Mouse (Mus musculus) gastrocnemius, postnatal 25 days (tissue): ENCODE results near the gene Syk. TPM values are rescaled to one million over a fixed set of nuclear protein-coding genes. Genes with fewer than 3 reads are reported as not detected.

ENCODE experiments used
- DNase-seq: peaks from one replicate; pipeline ENCODE4 v3.0.0; 2022
- long read RNA-seq, 2 experiments: library from polyadenylated mRNA; stranded (forward); transcript quantifications; one replicate each; pipeline ENCODE4 v2.0.0; 2021
- total RNA-seq, 2 experiments: library from RNA; stranded (reverse); gene quantifications; 1 replicate in 1 of 2; 2 replicates in 1 of 2; pipeline ENCODE4 v1.2.3; 2021

The Syk gene
- total RNA-seq = 1 to 10 TPM; 2.8 to 3.0 TPM
- long read RNA-seq, experiment 1, partial matches to known transcripts = 0 of 4 reads
- long read RNA-seq, experiment 1, other reads (novel, unspliced or antisense) = 4 of 4 reads
- long read RNA-seq, experiment 2, partial matches to known transcripts = 0 of 2 reads
- long read RNA-seq, experiment 2, other reads (novel, unspliced or antisense) = 2 of 2 reads

GRCm38 (mm10) chr13:52582878-52583661 lies at the start of gene Syk:
TSS of gene Syk (plus strand) at chr13:52583173.
- peak; percentile 55 for DNase-seq

GRCm38 (mm10) chr13:52533644-52534043 lies 49.3 kb upstream of the Syk start:
- DNase-seq = no peak

- no peak for DNase-seq
Measured at GRCm38 (mm10) chr13:52535542-52535941, 47.4 kb upstream of the Syk start.

- DNase-seq = no peak
Measured at GRCm38 (mm10) chr13:52537754-52538587, 45.0 kb upstream of the Syk start.

DNA sequence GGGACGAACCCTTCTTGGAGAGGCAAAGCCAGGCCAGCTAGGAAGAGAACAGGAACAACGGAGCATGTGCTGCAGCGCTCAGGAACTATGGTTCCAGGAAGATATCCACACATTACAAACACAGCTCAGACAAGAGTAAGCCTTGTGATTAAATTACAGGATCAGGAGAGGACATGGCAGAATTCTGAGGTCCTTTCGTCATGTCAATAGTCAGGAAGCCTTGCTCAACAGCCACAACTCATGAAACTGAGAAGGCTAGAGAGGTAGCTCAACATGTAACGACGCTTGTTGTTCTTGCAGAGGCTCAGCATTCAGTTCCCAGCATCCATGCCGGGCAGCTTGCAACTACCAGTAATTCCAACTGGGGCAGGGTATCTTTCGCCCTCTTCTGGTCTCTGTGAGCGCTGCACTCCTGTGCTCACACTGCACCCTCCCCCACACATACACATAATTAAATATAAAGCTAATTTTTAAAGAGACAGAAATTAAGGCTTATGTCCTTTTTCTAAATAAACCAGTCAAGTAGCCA lies 44.3 kb upstream of the Syk start:
- no peak for DNase-seq

DNA sequence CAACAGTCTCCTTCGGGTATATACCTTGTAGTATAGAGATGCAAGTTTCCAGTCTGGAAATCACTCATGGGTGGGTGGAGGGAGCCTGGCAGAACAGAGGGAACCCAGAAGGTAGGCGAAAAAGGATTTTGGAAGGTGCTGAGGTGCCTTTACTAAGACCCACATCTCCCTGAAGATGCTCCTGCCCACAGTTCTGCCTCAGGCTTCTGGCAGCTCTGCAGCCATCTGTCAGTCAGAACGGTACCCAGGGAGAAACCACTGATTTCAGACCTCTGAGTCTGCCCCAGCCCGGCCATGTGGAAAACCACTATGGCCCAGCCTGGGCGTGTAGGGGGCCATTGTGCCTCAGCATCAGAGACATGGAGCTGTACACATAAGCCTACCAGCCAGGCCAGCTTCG lies 43.5 kb upstream of the Syk start:
- no peak for DNase-seq

GRCm38 (mm10) chr13:52541385-52542035 lies 41.5 kb upstream of the Syk start:
- DNase-seq = no peak

GRCm38 (mm10) chr13:52542036-52542526 lies 40.9 kb upstream of the Syk start:
- no peak for DNase-seq

DNA sequence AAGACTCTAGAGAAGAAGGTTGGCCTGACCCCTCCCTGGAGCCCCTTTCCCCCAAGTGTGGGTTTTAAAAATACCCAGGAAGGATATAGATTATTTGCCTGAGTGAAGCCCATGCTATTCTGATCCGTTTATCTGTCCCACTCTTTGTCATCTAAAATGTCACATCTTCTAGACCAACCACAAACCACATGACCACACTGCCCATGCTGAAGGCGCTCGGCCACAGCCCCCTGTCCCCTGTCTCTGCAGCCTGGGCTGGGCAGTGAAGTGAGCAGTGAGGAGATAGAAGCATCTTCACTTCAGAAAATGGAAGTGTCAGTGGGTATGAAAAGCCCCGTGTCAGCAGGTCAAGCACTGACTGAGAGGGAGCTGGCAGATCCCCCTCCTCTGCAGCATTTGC lies 40.3 kb upstream of the Syk start:
- no peak for DNase-seq

DNA sequence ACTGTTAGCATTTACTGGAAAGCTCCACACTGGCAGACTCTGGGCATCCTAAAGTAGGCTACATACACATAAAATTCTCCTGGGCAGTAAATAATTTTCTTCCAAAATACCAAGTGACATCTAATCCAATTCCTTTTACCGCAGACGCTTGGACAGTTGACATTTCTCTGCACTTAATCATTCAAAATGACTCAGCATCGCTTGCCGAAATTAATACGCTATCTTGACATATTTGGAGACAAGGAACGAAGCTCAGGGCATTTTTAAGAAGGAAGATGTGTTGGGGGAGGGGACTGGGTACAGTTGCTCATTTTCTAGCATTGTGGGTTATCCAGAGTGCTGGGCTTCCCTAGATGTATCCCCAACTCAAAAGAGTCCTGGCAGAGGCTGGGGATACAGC lies 36.7 kb upstream of the Syk start:
- no peak for DNase-seq

DNA sequence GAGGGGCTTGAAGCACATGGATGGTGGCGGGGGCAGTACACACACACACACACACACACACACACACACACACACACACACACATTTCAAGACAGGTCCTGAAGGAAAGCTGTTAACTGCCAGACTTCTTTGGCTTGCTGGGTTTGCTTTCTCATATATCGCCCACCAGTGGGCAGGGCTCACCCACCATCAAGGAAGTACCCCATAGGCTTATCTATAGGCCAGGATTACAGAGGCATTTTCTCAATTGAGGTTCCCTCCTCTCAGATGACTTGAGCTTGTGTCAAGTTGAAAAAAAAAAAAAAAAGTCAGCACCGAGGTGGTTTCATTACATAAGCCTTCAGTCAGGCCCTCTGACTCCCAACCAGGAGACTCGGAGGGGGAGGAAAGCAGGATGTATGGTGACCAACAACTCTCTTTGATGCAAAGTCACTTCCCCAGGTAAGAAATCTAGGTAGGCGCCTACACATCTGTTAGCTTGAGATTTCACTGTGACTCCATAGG lies 32.2 kb upstream of the Syk start:
- DNase-seq = no peak

DNA sequence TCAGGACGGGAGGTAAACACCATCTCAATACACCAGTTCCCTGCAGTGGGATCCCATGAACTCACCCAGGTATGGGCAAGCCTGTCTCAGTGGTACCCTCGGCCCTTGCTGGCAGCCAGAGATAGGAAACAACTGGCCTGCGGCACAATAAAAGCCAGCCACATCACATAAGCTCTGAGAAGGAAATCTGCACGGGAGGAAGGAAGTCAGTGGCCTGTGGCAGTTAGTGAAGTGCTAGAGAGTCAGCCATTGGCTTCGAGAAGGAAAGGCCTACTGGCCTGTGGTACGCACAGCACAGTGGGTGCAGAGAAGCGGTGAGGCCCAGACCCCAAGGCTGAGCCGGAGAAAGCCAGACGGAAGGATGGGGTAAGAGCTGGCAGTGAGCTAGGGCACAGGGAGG lies 31.7 kb upstream of the Syk start:
- no peak for DNase-seq

DNA sequence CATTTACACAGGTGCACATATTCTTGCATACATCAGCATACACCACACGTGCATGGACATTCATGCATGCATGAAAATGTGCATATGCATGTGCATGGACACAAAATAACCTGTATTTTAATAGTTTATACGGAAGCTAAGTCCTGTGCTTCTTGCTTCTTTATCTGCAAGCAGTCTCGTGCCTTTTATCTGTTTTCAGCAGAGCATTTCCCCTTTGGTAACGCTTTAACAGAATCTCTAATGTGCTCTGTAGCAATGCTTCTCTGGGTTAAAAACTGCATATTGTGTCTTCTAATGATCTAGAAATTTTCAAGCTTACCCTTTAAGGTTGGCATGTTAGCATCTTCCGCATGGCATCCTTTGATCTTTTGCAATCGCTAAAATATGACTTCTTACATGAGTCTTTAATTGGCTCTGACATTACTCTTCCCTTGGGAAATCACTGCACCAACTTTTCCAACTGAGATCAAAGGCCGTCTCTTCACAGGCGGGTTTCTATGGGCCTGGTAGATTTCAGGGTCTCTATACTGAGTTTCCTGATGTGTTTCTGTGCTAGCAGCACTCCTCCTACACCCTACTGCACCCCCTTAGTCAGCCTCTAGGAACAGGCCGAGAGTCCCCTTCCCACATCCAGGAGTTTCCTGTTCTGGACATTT lies 30.0 kb upstream of the Syk start:
- no peak for DNase-seq

DNA sequence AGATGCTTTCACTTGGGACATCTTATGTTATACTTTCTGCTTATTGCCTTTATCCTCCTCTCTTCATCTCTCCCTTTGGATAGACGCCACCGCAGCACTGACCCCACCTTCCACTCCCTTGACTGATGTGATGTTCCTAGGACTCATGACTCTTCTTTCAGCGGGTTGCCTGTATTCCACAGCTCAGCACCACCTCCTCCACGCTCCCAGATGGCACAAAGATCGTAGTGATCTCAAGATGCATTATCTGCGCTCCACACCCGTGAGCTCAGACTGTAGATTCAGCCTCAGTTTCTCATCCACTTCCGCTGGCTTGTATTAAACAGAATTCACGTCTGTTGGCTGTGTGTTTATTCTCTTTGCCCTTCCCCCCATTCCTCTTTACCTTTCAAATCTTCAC lies 28.3 kb upstream of the Syk start:
- no peak for DNase-seq

- no peak for DNase-seq
Measured at GRCm38 (mm10) chr13:52557421-52557820, 25.6 kb upstream of the Syk start.

GRCm38 (mm10) chr13:52561367-52562165 lies 21.4 kb upstream of the Syk start:
- no peak for DNase-seq

GRCm38 (mm10) chr13:52562166-52562571 lies 20.8 kb upstream of the Syk start:
- DNase-seq = no peak

GRCm38 (mm10) chr13:52565103-52565739 lies 17.8 kb upstream of the Syk start:
- no peak for DNase-seq

DNA sequence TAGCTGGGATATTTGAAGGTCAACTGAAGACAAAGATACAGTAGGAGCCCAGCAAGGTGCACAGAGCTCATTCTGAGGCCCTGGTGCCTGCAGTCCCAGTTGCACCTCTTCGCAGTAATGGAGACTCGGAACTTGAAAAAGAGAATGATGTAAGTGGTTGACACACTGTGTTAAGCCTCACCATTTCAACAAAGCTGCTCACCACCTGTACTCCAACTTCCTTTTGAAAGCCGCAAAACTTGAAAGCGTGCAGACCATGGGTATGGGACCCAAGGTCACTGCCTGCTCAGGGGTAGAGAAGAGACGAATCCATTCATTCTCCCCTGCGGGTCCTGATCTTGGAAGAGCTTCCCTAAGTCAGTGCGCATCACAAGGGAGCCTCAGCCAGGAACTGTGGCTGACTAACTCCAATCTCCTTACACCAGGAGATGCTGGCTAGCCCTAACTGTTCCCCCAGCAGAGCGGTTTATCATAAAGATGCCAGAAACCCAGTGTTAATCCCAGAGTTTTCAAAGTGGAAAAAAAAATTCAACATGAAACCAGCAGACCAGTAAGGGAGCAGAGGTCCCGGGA lies 16.7 kb upstream of the Syk start:
- no peak for DNase-seq

- DNase-seq = no peak
Measured at GRCm38 (mm10) chr13:52566777-52567176, 16.2 kb upstream of the Syk start.
